Mouse (Mus musculus) B cell, adult 2 months (primary cell): ENCODE data around the gene Ankrd10.
A peak's percentile ranks its signal among the peaks of the same experiment; 100 is the strongest.
"Not testable (repeated sequence)": the region's sequence is repeated elsewhere in the genome, so short reads cannot be mapped to it uniquely, and the experiment has no call there.

Experiments used
- DNase-seq, 2 experiments: peaks; one replicate each; pipeline ENCODE4 v3.0.0; 2022

Gene Ankrd10

GRCm38 (mm10) chr8:11608848-11609247 is 26.7 kb downstream of the Ankrd10 start:
- DNase-seq = no peak

DNA sequence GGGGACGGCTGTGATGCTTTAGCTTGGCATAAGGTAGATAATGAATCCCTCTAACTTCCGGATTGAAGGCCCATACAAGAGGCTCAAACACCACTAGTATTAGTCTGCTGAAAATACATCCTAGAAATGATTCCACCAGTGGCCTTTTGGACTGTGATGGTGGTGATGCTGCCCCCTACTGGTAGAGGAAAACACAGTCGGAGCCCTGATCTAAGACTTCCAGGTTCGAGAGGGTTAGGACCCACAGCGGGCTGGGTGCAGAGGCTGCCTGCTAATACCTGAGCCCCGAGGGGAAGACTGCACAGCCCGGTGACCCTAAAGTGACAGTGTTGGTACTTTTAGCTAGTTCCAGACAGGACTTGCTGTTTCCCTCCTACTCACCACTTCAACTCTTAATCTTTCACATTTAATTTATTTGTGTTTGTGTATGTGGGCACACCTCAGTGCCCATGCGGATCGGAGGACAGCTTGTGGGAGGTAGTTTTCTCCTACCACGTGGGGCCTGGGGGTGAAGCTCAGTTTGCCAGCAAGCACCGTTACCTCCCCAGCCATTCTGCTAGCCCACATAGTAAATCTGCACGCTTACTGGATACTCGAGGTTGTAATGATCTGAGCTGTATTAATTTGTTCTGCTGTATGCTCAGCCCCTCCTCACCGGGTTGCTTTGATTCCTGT is 33.4 kb downstream of the Ankrd10 start:
- DNase-seq = peak; percentile 80 to 81

DNA sequence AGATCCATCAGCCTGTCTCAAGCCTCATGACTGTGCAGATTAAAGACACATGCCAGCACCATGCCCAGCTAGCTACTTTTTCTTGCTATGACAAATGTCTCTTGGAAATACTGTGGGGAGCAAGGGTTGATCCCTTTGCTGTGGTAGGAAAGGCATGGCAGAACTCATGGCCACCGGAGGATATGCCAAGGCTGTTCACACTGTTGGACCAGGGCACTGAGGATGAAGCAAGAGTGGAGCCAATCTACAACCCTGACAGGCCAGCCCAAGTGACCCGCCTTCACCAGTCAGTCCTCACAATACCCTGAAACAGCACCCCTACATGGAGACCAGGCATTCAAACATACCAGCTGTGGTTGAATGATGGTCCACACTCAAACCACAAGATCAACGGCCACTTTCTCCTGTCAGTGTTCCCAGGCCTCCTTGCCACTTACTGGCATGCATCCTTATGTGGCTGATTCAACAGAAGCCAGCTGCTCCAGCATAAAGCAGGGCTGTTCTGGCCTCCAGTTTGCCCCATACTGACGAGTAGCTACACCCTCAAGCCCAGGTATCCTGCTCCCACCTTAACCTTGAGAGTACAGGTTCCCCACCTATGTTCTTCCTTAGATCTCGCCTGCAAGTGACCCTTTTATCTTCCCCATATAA is 35.1 kb downstream of the Ankrd10 start:
- DNase-seq = no peak

DNA sequence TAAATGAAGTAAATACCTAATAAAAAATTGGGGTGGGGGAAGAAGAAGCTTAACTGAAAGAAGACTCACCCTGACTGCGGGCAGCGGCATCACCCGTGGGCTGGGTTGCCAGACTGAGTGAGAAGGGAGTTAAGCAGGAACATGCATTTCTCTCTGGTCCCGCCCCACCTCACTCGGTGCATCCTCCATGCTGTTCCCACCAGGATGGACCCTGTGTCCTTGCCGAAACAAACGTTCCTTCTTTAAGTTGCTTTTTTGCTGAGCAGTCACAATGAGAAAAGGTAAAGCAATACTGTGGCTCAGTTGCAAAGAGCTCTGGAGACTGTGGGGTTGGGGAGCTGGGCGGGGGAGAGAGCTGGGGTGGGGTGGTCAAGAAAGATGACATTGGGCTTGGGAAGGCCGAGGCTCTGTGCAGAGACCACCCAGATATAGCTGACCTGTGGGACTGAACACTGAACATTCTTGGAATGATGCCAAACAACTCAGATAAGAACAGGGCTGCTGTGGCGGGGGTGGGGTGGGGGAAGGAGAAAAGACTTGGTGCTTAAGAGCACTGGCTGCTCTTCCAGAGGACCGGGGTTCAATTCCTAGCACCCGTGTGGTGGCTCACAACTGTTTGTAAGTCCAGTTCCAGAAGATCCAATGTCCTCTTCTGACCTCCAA is 42.2 kb downstream of the Ankrd10 start:
- DNase-seq = no peak

DNA sequence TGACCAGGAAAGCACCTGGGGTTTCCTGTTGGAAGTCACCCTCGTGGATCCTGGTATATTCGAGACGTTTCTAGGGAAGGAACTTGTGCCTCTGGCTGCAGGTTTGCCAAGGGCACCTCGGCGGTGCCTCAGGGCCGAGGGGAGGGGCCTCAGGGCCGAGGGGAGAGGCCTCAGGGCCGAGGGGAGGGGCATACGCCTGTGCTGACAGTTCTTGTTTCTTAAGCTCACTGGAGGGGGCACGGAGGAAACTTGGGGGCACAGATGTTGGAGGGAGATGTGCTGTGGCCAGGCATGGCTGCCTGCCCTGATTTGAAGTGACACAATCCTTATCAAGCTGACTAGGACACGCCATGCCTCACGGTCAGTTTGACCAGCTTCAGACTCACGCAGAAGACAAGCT is 43.3 kb downstream of the Ankrd10 start:
- peak in 1 of 2 experiments; percentile 9 for DNase-seq

GRCm38 (mm10) chr8:11591837-11592236 is 43.7 kb downstream of the Ankrd10 start:
- no peak for DNase-seq

GRCm38 (mm10) chr8:11586374-11586745 is 49.2 kb downstream of the Ankrd10 start:
- DNase-seq = no peak

DNA sequence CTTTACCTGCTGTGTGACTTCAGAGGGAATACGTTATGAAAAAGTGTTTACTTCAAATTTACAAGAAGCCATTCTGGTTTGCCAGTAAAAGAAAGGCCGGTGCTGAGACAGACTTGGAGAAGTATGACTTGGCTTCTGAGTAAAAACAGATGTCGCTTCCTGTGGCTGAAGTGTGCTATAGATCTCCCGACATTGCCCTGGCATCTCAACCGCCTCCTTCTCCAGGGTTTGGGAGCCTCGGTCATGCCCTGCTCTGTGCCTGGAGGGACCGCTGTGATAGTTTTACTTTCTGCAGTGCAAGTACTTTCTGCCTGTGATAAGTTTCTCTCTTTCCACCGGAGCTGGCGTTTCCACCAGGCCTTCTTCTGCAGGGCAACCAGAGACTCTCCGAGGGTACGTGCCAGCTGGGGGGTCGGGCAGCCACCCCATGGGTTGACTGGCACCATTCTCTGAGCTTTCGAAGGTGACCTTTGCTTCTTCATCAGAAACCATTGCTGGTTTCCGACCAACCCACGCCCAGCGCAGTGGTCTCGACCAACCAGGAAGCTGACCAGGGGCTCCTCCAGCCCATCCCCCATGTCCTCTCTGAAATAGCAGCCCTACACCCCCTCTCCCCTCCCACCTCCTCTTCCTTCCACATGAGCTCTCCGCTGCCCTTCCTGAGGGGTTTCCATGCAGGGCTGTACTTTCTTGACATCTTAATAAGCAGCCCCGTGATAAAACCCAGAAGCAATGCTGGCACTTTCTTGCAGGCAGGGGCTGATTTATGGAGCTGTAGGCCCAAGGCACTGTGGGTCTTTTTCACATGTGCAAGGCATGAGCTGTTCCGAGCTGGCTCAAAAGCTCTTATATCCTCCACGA is 49.8 kb downstream of the Ankrd10 start:
- no peak for DNase-seq

DNA sequence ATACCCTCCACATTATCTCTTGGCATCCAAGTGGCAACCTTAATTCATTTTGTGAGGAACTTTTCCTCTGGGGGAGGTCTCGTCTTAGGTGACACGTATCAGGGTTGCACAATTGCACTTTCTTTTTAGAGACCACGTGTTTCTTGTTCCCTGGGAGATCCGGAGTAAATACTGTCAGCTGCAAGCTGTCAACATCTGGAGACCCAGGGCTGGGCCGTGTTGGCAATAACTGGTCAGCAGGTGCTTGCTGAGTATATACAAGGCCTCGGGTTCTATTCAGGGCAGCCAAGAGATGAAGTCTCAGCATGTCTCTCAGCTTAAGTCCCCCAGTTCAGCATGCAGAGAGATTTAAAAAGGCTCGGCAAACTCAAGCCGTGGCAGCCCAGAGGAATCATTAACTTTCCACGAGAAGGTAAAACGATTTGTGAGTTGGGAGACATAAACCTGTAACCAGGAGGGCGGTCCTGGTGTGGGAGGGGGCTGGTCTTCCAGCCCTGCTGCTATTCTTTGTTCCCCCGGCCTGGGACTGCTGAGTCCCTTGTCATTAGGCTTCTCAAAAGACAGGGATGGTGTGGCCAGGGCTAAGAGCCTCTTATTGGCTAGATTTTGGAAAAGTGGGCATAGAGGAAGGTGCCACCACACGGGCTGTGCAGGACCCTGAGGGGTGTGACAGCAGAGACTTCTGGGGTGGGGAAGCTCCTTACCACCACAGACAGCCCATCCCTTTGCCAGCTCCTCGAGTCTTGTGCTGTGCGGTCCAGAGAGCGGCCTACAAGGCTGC is 59.8 kb downstream of the Ankrd10 start:
- DNase-seq = no peak

DNA sequence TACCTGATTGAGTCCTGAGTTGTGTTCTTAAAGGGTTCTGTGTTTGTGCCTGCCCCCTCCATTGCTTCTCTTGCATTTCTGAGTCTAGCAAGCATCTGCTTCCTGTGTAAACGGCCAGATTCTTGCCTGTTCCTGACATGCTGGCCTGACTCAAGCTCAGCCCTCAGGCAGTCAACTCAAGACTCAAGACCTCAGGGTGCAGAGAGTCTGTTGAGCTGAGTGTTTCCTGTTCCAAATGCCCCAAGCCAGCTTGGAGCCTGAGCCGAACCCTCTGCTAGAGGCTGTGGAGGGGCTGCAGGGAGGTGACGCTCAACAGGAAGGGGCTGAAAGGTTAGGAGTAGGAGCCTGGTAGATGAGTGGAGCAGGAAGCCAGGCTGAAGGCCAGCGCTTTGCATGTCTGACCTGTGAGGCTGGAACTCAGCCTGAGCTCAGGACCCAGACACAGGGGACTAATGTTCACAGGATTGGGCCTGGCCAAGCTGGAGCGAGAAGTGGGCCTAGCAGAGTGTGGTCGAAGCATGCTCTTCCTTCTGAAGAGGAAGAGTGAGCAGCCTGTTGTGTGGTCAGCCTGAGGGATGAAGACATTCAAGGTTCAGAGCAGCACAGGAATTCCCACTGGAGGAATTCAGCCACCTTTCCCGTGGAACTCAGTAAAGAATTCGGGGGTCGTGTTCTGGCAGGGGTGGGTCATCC is 60.5 kb downstream of the Ankrd10 start:
- DNase-seq = no peak

DNA sequence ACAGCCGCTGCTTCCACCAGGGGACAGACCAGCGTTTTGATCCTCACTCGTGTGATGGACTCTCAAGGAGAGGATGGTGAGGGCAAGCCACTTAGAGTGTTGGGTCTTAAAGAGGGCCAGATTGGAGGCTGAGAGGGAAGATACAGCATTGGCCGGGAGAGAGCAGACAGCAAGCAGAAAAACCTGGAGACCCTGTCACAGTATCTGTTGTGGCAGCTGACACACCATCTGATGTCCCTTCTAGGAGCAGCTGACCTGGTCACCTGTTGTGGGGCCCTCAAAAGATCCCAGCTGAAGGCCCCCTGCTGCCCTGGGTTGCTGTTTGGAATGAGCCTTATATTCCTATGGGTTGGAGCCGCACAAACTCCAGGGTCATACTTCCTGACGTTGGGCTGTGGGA is 63.1 kb downstream of the Ankrd10 start:
- DNase-seq = no peak

DNA sequence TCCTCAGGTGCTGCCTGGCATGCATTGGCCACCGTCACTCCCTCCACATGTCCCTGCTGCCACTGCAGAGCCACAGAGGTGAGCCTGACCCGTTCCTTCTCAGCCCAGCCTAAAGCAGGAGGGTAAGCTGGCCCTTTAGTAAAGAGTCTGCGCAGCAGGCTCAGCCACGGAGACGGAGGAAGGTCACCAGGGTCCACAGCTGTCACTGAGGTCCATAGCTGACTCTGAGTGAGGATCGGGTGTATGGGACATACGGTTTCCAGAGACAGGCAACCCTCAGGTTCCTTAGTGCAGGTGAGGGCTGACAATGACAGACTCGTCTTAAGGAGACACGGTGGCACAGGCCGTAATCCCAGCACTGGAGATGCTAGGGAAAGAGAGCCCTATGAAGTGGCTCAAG is 63.6 kb downstream of the Ankrd10 start:
- no peak for DNase-seq

DNA sequence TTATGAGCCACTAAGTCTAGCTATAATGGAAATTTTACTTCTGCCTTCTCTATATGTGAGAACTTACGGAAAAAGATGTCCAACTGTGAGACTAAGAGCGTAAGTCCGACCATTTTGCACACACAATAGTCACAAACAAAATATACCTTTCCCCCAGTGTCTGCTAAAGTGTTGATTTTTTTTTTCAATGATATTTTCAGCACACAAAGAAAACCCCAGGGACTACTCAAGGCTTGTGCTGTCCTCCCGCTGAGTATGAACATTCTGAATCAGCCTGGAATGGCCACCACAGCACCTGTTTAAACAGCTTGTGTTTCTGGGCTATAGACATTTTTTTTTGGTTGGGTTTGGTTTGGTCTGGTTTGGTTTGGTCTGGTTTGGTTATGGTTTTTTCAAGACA is 64.8 kb downstream of the Ankrd10 start:
- DNase-seq = no peak

- DNase-seq = no peak
Observed at GRCm38 (mm10) chr8:11569260-11570097, 66.1 kb downstream of the Ankrd10 start.

GRCm38 (mm10) chr8:11568193-11568592 is 67.4 kb downstream of the Ankrd10 start:
- DNase-seq = not testable (repeated sequence)

- DNase-seq = no peak
Observed at GRCm38 (mm10) chr8:11564721-11565120, 70.8 kb downstream of the Ankrd10 start.

- DNase-seq = no peak
Observed at GRCm38 (mm10) chr8:11564236-11564635, 71.3 kb downstream of the Ankrd10 start.
